Mouse (Mus musculus): ENCODE data around the gene St6galnac5. TPM values are rescaled to one million over a fixed set of nuclear protein-coding genes. Genes with fewer than 3 reads are reported as not detected.

St6galnac5 gene
- polyA plus RNA-seq, 1 experiment from 2014 or later: 1.3 TPM

DNA sequence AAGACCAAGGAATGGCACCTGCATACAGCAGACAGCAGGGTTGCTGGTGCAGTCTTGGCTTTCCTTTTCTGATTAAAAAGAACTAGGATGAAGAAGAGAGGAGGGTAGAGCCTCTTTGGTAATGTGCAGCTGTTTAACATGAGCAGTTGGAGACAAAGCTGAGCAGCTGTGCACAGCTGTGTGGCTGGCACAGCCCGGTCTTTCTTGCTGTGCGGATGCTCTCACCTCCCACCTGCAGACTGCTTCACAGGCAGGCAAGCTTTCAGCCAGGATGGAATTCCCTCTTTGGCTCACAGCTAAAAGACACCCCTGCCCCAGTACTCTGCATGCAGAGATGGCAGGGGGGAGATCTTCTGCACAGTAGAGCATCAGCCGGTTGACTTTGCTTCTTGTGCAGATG lies 37.3 kb downstream of the St6galnac5 start:
- Histone ChIP-seq H3K36me3 (no peaks in the 10 kb centered on the region), H3K4me1 (no peaks in the 10 kb centered on the region), H3K9me3 (no peaks in the 10 kb centered on the region), H3K27ac (no peak overlapping the region), H3K27me3 (ENCODE audit: insufficient read depth, poor library complexity, severe bottlenecking) (no peaks in the 10 kb centered on the region), H3K4me3 (no peak overlapping the region)
- WGBS: 79% methylated on average over 3 of the region's 3 CpGs
- no peak for DNase-seq (ENCODE audit: low spot score)

DNA sequence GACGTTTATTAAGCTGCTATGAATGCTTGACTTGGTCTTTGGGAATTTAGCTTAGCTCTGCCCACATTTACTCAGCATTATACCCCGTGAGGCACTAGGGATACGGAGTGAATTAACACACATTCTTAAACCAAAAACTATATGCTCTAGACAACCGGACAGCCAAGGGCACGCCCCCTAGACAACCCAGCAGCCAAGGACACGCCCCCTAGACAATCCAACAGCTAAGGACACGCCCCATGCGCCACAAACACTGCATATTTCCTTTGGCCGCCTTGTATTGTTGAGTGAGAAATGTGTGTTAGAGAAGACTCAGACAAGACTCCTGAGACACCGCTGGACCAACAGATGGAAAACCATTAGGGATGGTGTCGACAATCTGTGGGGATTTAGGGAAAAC lies 39.1 kb downstream of the St6galnac5 start:
- Histone ChIP-seq H3K4me1 (no peaks in the 10 kb centered on the region), H3K27me3 (ENCODE audit: insufficient read depth, poor library complexity, severe bottlenecking) (no peaks in the 10 kb centered on the region), H3K27ac (no peak overlapping the region), H3K9me3 (no peaks in the 10 kb centered on the region), H3K4me3 (no peak overlapping the region), H3K36me3 (no peaks in the 10 kb centered on the region)
- WGBS: 74% methylated on average over 11 of the region's 11 CpGs
- no peak for DNase-seq (ENCODE audit: low spot score)

DNA sequence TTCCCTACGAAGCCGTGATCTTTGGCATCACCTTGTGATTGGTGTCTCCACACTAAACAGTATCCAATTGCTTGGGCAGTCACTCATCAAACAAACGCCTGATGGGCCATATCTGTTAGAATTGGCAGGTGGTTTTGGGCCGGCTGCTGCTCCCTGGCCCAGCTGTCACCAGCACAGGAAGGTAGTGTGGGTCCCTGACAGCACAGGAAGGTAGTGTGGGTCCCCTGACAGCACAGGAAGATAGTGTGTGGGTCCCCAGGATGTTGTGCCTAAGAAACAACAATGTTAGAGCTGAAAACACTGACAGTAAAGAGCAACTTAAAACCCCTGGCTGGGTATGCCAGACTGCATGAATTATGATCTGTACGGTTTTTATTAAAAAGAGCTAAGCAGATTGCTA lies 40.4 kb downstream of the St6galnac5 start:
- Histone ChIP-seq H3K27me3 (ENCODE audit: insufficient read depth, poor library complexity, severe bottlenecking) (no peaks in the 10 kb centered on the region), H3K36me3 (no peaks in the 10 kb centered on the region), H3K4me1 (no peaks in the 10 kb centered on the region), H3K27ac (no peak overlapping the region), H3K9me3 (no peaks in the 10 kb centered on the region), H3K4me3 (no peak overlapping the region)
- WGBS: 71% methylated on average over 5 of the region's 5 CpGs
- DNase-seq (ENCODE audit: low spot score): no peak

DNA sequence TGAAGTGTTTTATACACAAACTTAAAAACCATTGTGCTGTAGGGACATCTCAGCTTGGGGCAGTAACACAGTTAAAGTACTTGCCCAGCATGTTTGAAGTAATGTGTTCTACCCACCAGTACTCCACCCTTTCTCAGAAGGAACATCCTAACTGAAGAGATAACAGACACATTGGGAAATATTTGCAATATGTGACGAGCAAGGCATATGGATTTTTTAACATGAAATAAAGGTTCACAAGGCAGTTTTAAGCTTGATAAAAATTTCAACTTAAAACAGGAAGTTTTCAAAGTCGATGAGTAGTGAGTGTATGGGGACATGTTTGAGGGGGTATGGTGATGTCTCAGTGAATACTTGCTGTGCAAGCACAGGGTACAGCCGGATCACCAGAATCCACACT lies 45.7 kb downstream of the St6galnac5 start:
- Histone ChIP-seq H3K4me3 (no peak overlapping the region), H3K4me1 (no peaks in the 10 kb centered on the region), H3K27ac (no peak overlapping the region), H3K36me3 (no peaks in the 10 kb centered on the region), H3K27me3 (ENCODE audit: insufficient read depth, poor library complexity, severe bottlenecking) (no peaks in the 10 kb centered on the region), H3K9me3 (no peaks in the 10 kb centered on the region)
- WGBS: 90% methylated on average over 3 of the region's 3 CpGs
- no peak for DNase-seq (ENCODE audit: low spot score)

DNA sequence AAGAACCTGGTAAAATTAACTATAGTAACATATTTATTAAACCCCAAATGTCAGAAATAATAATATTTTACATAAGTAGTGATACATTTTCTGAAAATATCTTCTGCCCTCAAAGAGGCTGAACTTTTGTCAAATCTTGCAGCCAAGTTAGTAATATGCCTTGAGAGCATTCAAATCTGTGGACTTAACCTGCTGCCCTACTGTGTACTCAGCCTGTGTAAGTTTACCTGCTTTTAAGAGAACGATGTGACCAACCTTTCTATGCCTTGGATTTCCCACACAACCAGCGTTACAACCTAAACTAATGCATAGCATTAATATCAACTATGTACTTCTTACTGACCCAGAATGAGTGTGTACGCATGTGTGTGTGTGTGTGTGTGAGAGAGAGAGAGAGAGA lies 48.3 kb downstream of the St6galnac5 start:
- no peak overlapping the region for H3K4me3 ChIP-seq
- no peaks in the 10 kb centered on the region for H3K9me3 ChIP-seq
- 88% methylated on average over 3 of the region's 3 CpGs for WGBS
- DNase-seq (ENCODE audit: low spot score): no peak
- H3K27ac ChIP-seq: no peak overlapping the region
- peaks cover 5% of the 10 kb centered on the region; the same call in 1 of the 2 replicates for H3K27me3 ChIP-seq (ENCODE audit: insufficient read depth, poor library complexity, severe bottlenecking)
- H3K4me1 ChIP-seq: peaks cover 14% of the 10 kb centered on the region
- no peaks in the 10 kb centered on the region for H3K36me3 ChIP-seq

DNA sequence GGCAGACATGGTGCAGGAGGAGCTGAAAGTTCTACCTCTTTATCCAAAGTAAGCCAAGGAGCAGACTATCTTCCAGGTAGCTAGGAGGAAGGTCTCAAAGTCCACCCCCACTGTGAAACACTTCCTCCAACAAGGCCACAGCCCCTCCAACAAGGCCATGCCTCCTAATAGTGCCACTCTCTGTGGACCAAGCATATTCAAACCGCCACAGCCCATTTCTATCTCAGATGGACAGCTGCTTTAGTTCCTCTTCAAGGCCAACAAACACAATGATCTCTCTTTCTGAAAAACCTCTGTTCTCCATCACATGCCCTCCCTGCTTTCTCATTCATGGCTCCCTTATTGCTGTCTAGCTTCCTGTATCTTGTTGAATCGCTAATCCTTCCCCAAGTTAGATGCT lies 49.5 kb downstream of the St6galnac5 start:
- Histone ChIP-seq H3K4me1 (peaks cover 21% of the 10 kb centered on the region), H3K36me3 (no peaks in the 10 kb centered on the region), H3K9me3 (no peaks in the 10 kb centered on the region), H3K27ac (no peak overlapping the region), H3K4me3 (no peak overlapping the region), H3K27me3 (ENCODE audit: insufficient read depth, poor library complexity, severe bottlenecking) (peaks cover 5% of the 10 kb centered on the region; the same call in 1 of the 2 replicates)
- no peak for DNase-seq (ENCODE audit: low spot score)
- WGBS: 84% methylated on average over 2 of the region's 2 CpGs

DNA sequence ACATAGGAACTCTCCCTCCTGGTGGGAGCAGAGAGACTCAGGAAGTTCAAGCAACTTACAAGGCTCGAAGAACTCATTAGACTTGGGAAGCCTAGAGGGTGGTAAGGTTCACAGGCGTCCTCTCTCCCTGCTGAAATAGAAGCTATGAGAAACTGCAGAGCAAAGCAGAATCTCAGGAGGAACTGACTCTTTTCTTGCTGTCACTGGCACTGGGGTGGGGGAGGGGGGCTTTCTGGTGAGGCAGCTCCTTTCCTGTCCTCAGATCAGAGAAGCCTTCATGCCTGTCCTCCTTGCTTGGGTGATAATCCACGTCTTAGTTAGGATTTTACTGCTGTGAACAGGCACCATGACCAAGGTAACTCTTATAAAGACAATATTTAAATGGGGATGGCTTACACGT lies 50.0 kb downstream of the St6galnac5 start:
- no peak for DNase-seq (ENCODE audit: low spot score)
- no peaks in the 10 kb centered on the region for H3K9me3 ChIP-seq
- H3K4me3 ChIP-seq: no peak overlapping the region
- WGBS: 68% methylated on average over 4 of the region's 4 CpGs
- H3K27me3 ChIP-seq (ENCODE audit: insufficient read depth, poor library complexity, severe bottlenecking): peaks cover 5% of the 10 kb centered on the region; the same call in 1 of the 2 replicates
- H3K36me3 ChIP-seq: no peaks in the 10 kb centered on the region
- H3K27ac ChIP-seq: no peak overlapping the region
- peaks cover 21% of the 10 kb centered on the region for H3K4me1 ChIP-seq

DNA sequence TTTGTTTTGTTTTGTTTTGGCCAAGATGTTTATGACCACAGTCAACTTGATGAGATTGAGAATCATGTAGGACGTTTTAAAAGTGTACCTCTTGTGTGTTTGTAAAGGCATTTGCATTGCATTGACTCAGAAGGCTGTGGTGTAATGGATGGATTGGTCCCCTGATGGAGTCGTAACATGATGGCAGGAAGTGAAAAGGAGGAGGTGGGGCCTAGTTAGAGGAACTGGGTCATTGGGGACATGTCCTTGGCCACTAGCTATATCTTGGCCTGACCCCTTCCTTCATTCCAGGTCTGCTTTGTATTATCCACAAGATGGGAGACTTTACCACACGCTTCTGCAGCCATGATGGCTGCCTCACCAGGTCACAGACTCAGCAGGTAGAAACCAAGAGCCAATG lies 50.7 kb downstream of the St6galnac5 start:
- H3K4me3 ChIP-seq: no peak overlapping the region
- peaks cover 5% of the 10 kb centered on the region; the same call in 1 of the 2 replicates for H3K27me3 ChIP-seq (ENCODE audit: insufficient read depth, poor library complexity, severe bottlenecking)
- WGBS: 78% methylated on average over 3 of the region's 3 CpGs
- H3K36me3 ChIP-seq: no peaks in the 10 kb centered on the region
- peaks cover 21% of the 10 kb centered on the region for H3K4me1 ChIP-seq
- no peak overlapping the region for H3K27ac ChIP-seq
- H3K9me3 ChIP-seq: no peaks in the 10 kb centered on the region
- DNase-seq (ENCODE audit: low spot score): no peak

DNA sequence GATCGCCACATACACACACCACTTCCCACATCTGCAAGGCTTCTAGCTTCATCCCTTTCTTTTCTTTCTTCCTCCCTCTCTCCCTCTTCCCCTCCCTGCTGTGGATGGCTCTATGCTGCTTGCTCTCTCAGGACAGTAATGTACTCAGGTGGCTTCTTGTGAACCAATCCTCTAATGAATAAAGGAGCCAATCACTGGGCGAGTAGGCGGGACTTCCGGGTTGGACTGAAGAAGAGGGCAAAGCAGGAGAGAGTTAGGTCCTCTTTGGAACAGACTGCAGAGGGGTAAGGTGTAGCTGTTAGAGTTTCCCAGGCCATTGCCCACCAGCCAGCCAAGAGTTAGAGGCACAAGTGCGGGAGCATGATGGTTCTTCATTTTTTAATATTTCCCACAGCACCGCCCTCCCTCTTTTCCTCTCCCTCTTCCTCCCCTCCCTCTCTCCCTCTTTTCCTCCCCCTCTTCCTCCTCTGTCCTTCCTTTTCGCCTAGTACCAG lies 52.2 kb downstream of the St6galnac5 start:
- 83% methylated on average over 7 of the region's 7 CpGs for WGBS
- H3K4me3 ChIP-seq: no peak overlapping the region

DNA sequence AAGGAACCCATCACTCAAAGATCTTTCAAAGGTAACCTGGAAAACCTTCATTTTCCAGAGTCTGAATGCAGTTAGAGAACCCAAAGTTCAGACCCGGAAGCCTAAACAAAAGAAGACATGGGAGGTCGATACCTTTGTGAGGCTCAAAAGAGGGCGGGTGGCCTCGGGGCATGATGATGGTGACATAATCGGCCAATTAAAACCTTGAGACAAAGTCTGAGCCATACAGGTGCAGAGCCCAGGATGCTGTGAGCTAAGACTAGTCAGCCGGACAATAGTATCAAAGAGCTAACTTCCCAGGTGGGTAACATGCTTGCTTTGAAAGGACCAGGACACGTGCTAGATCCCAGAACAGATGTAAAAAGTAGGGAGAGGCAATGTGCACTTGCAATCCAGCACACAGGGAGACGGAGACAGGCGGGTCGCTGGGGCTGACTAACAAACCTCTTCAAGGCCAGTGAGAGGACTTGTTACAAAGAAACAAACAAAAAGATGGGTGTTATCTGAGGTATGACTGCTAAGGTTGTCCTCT lies 52.7 kb downstream of the St6galnac5 start:
- Histone ChIP-seq H3K36me3 (no peaks in the 10 kb centered on the region), H3K4me3 (no peak overlapping the region), H3K27ac (no peak overlapping the region), H3K27me3 (ENCODE audit: insufficient read depth, poor library complexity, severe bottlenecking) (peaks cover 5% of the 10 kb centered on the region; the same call in 1 of the 2 replicates), H3K4me1 (peaks cover 26% of the 10 kb centered on the region), H3K9me3 (no peaks in the 10 kb centered on the region)
- 67% methylated on average over 10 of the region's 10 CpGs for WGBS
- DNase-seq (ENCODE audit: low spot score): no peak

More for the DNA sequence above, 52.2 kb downstream of the St6galnac5 start:
- Histone ChIP-seq H3K4me1 (peaks cover 26% of the 10 kb centered on the region), H3K36me3 (no peaks in the 10 kb centered on the region), H3K27me3 (ENCODE audit: insufficient read depth, poor library complexity, severe bottlenecking) (peaks cover 5% of the 10 kb centered on the region; the same call in 1 of the 2 replicates), H3K27ac (no peak overlapping the region), H3K9me3 (no peaks in the 10 kb centered on the region)
- DNase-seq (ENCODE audit: low spot score): no peak

DNA sequence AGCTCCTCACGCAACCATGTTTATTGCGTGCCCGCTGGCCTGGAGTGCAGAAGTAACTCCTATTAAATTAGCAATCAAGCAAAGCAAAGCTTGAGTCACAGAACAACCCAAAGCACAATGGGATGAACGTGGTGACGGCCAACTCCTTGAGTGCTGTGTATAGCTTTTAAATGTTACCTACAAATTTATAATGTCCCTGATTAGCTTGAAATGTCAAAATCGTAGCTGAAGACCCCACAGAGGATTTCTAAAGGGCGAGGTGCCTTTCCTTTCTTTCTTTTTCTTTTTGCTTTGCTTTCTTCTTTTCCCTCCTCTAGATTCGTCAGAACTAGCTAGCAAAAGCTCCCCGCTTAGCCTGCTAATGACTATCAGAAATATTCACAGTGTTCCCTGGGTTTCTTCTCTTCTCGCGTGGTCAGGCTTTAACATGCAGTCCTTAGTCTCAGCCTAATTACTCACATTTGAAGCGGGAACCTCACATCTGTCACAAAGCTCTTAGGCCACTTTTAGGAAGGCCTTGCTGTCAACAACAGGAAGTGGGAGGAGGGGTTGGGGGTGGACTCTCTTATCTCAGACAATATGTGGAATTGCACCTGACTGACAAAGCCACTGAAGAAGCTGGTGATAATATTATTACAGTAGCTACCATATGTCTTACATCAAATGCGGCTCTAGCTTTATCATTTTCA lies 53.6 kb downstream of the St6galnac5 start:
- peaks cover 5% of the 10 kb centered on the region; the same call in 1 of the 2 replicates for H3K27me3 ChIP-seq (ENCODE audit: insufficient read depth, poor library complexity, severe bottlenecking)
- H3K27ac ChIP-seq: no peak overlapping the region
- no peaks in the 10 kb centered on the region for H3K36me3 ChIP-seq
- no peaks in the 10 kb centered on the region for H3K9me3 ChIP-seq
- DNase-seq (ENCODE audit: low spot score): no peak
- H3K4me1 ChIP-seq: peaks cover 33% of the 10 kb centered on the region
- WGBS: 52% methylated on average over 13 of the region's 13 CpGs
- H3K4me3 ChIP-seq: no peak overlapping the region

DNA sequence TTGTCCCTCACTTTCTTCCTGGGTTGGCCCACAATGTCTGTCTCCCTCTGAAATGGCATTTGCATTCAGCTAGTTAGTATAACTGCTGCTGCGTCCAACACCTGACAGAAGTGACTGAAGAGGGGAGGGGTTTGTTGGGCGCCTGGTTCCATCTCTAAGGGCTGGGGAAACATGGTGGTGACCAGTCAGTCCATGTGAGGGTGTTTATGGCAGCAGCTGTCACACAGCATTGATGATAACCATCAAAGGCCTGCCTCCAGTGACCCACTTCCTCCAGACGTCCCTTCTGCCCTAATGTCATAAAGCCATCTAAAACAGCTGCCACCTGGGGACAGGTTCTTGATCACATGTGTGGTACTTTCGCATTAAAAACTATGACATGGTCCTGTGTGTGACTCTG lies 55.9 kb downstream of the St6galnac5 start:
- Histone ChIP-seq H3K4me1 (peaks cover 33% of the 10 kb centered on the region), H3K36me3 (no peaks in the 10 kb centered on the region), H3K27me3 (ENCODE audit: insufficient read depth, poor library complexity, severe bottlenecking) (peaks cover 5% of the 10 kb centered on the region; the same call in 1 of the 2 replicates), H3K27ac (no peak overlapping the region), H3K9me3 (no peaks in the 10 kb centered on the region), H3K4me3 (no peak overlapping the region)
- 54% methylated on average over 4 of the region's 4 CpGs for WGBS
- no peak for DNase-seq (ENCODE audit: low spot score)

DNA sequence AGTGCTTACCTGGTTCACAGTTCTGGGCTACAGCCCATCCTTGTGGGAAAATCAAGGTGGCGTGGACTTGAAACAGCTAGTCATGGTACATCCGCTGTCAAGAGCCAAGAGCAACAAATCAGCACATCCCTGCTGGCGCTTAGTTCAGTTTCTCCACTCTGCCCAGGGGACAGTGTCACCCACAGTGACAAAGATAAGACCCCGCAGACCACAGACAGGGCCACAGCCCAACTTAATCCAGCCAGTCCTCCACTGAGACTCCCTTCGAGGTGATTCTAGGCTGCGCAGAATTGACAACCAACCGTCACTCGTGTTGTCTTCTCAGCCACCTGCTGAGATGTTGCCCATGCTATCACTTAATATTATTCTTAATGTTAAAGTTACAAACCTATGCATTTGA lies 56.7 kb downstream of the St6galnac5 start:
- Histone ChIP-seq H3K27me3 (ENCODE audit: insufficient read depth, poor library complexity, severe bottlenecking) (peaks cover 3% of the 10 kb centered on the region; the same call in 1 of the 2 replicates), H3K9me3 (no peaks in the 10 kb centered on the region), H3K4me3 (no peak overlapping the region), H3K36me3 (no peaks in the 10 kb centered on the region), H3K27ac (no peak overlapping the region), H3K4me1 (peaks cover 33% of the 10 kb centered on the region)
- no peak for DNase-seq (ENCODE audit: low spot score)
- 68% methylated on average over 8 of the region's 8 CpGs for WGBS

Measured in heart, embryonic 10.5 days (tissue).